Mouse (Mus musculus): ENCODE results near the gene Casp1. TPM values are rescaled to one million over a fixed set of nuclear protein-coding genes. Genes with fewer than 3 reads are reported as not detected.

The Casp1 gene
- polyA plus RNA-seq, 1 experiment from 2014 or later: 0.29 TPM

- no peak within 1 kb of the TSS for H3K27ac ChIP-seq (replicated peaks; ENCODE audit: low read depth, low read length)
- no peaks in the 10 kb centered on the region for H3K4me1 ChIP-seq (ENCODE audit: control insufficient read depth, insufficient read depth, low read length)
- no peaks in the 10 kb centered on the region for H3K9me3 ChIP-seq (ENCODE audit: control insufficient read depth, low read length)
- WGBS: 75% methylated on average over 4 of the region's 4 CpGs
- no peak for ATAC-seq (ENCODE audit: insufficient number of reproducible peaks, low FRiP score, low TSS enrichment, low read depth)
- H3K36me3 ChIP-seq (ENCODE audit: control insufficient read depth, insufficient read depth, low read length): no peaks in the 10 kb centered on the region
- no peak for DNase-seq (ENCODE audit: low spot score)
- no peak within 1 kb of the TSS for H3K4me3 ChIP-seq (ENCODE audit: low read depth, low read length)
- no peak within 1 kb of the TSS for H3K4me2 ChIP-seq (ENCODE audit: low read depth, severe bottlenecking)
- no peak within 1 kb of the TSS for H3K9ac ChIP-seq (ENCODE audit: low read length)
- H3K27me3 ChIP-seq (ENCODE audit: control insufficient read depth, insufficient read depth, low read length): no peaks in the 10 kb centered on the region
These were observed 47.1 kb downstream of the Casp1 start, which contains the start of gene Casp12 for GRCm38 (mm10) chr9:5345291-5345898. TSS of gene Casp12 (plus strand) at chr9:5345430.

- Histone ChIP-seq H3K9me3 (ENCODE audit: control insufficient read depth, low read length) (no peaks in the 10 kb centered on the region), H3K9ac (ENCODE audit: low read length) (no peak overlapping the region), H3K4me1 (ENCODE audit: control insufficient read depth, insufficient read depth, low read length) (no peaks in the 10 kb centered on the region), H3K4me3 (ENCODE audit: low read depth, low read length) (no peak overlapping the region), H3K27me3 (ENCODE audit: control insufficient read depth, insufficient read depth, low read length) (no peaks in the 10 kb centered on the region), H3K36me3 (ENCODE audit: control insufficient read depth, insufficient read depth, low read length) (no peaks in the 10 kb centered on the region), H3K27ac (replicated peaks; ENCODE audit: low read depth, low read length) (no peak overlapping the region), H3K4me2 (ENCODE audit: low read depth, severe bottlenecking) (no peak overlapping the region)
- ATAC-seq (ENCODE audit: insufficient number of reproducible peaks, low FRiP score, low TSS enrichment, low read depth) (no peak), DNase-seq (ENCODE audit: low spot score) (no peak)
- WGBS: 85% methylated on average over 4 of the region's 4 CpGs
These were observed 49.1 kb downstream of the Casp1 start for GRCm38 (mm10) chr9:5347381-5347780.

- 88% methylated on average over 2 of the region's 2 CpGs for WGBS
- ATAC-seq (ENCODE audit: insufficient number of reproducible peaks, low FRiP score, low TSS enrichment, low read depth): no peak
- H3K4me1 ChIP-seq (ENCODE audit: control insufficient read depth, insufficient read depth, low read length): no peaks in the 10 kb centered on the region
- no peaks in the 10 kb centered on the region for H3K27me3 ChIP-seq (ENCODE audit: control insufficient read depth, insufficient read depth, low read length)
- H3K9ac ChIP-seq (ENCODE audit: low read length): no peak overlapping the region
- H3K4me2 ChIP-seq (ENCODE audit: low read depth, severe bottlenecking): no peak overlapping the region
- no peaks in the 10 kb centered on the region for H3K9me3 ChIP-seq (ENCODE audit: control insufficient read depth, low read length)
- no peak for DNase-seq (ENCODE audit: low spot score)
- H3K4me3 ChIP-seq (ENCODE audit: low read depth, low read length): no peak overlapping the region
- H3K27ac ChIP-seq (replicated peaks; ENCODE audit: low read depth, low read length): no peak overlapping the region
- no peaks in the 10 kb centered on the region for H3K36me3 ChIP-seq (ENCODE audit: control insufficient read depth, insufficient read depth, low read length)
These were observed 55.4 kb downstream of the Casp1 start for GRCm38 (mm10) chr9:5353673-5354072.

GRCm38 (mm10) chr9:5356801-5357200, 58.5 kb downstream of the Casp1 start:
- ATAC-seq (ENCODE audit: insufficient number of reproducible peaks, low FRiP score, low TSS enrichment, low read depth): no peak
- no peak overlapping the region for H3K9ac ChIP-seq (ENCODE audit: low read length)
- H3K4me1 ChIP-seq (ENCODE audit: control insufficient read depth, insufficient read depth, low read length): no peaks in the 10 kb centered on the region

More at GRCm38 (mm10) chr9:5356801-5357200, 58.5 kb downstream of the Casp1 start:
- no peaks in the 10 kb centered on the region for H3K9me3 ChIP-seq (ENCODE audit: control insufficient read depth, low read length)
- no peaks in the 10 kb centered on the region for H3K36me3 ChIP-seq (ENCODE audit: control insufficient read depth, insufficient read depth, low read length)
- no peak overlapping the region for H3K4me2 ChIP-seq (ENCODE audit: low read depth, severe bottlenecking)
- H3K4me3 ChIP-seq (ENCODE audit: low read depth, low read length): no peak overlapping the region
- DNase-seq (ENCODE audit: low spot score): no peak
- no peak overlapping the region for H3K27ac ChIP-seq (replicated peaks; ENCODE audit: low read depth, low read length)
- H3K27me3 ChIP-seq (ENCODE audit: control insufficient read depth, insufficient read depth, low read length): no peaks in the 10 kb centered on the region

Other genes starting within 250 kb of the Casp1 start
- 0.21 and 0.59 TPM in 2 replicates for gene Casp4, start 10.3 kb downstream of the Casp1 start, polyA plus RNA-seq (2014; fragmentation: Nextera tagmentation; extraction: Ambion mirVana)
- gene Casp12, start 46.9 kb downstream of the Casp1 start, polyA plus RNA-seq (2014; fragmentation: Nextera tagmentation; extraction: Ambion mirVana): not detected in 2 replicates

Data from limb, embryonic 11.5 days (tissue).